Mouse (Mus musculus): ENCODE measurements around the gene Cadm1.

GRCm38 (mm10) chr9:47587577-47588194 lies 57.7 kb downstream of the Cadm1 start:
- TF ChIP-seq CTCF (conservative IDR thresholded peaks at IDR 0.05; ENCODE audit: insufficient read depth, insufficient read length, low read depth, low read length) (peak; percentile 51), POLR2A (IDR thresholded peaks at IDR 0.05; ENCODE audit: low read depth, low read length) (no peak)

Measured in kidney, adult 2 months (tissue).